Mouse (Mus musculus) lung, adult 2 months (tissue): ENCODE data around the gene Prdm16.

ENCODE experiments used
- CTCF ChIP-seq: fragments of 200-500 bp; IDR thresholded peaks from 2 replicates; pipeline ENCODE4 v1.5.1; 2011; ENCODE audit warnings: mild to moderate bottlenecking, low read length, control low read depth; ENCODE audit not compliant: insufficient read depth
- POLR2A ChIP-seq: fragments of 200-500 bp; IDR thresholded peaks from 2 replicates; pipeline ENCODE4 v1.6.1; 2011; ENCODE audit warnings: low read depth, mild to moderate bottlenecking, control low read depth, low read length, borderline replicate concordance; ENCODE audit errors: extremely low read depth

- no peak for TF ChIP-seq CTCF
- TF ChIP-seq POLR2A = no peak
Observed at GRCm38 (mm10) chr4:154530336-154530735, 106.3 kb downstream of the Prdm16 start.
